Mouse (Mus musculus) megakaryocyte progenitor cell, adult 5-6 weeks (primary cell): Measurements from ENCODE around the gene Afmid. TPM values are rescaled to one million over a fixed set of nuclear protein-coding genes. Genes with fewer than 3 reads are reported as not detected.

Source experiments
- ATAC-seq: replicated peaks from 2 replicates; pipeline ENCODE4 v1.8.0; 2016; ENCODE audit warnings: mild to moderate bottlenecking, moderate TSS enrichment, inconsistent platforms; ENCODE audit not compliant: poor library complexity
- total RNA-seq, 2 experiments: library from RNA; stranded (forward) in 1 of 2; stranded (reverse) in 1 of 2; fragments of 157-497, 149-512 nt in 1 of 2; fragments of 200-1000 nt in 1 of 2; gene quantifications; 2 replicates each; pipeline versions ENCODE4 v1.2.3 to v1.2.4; 2015 to 2017

The Afmid gene
- total RNA-seq, 2 experiments from 2014 or later = 1.5 to 2.6 TPM

DNA sequence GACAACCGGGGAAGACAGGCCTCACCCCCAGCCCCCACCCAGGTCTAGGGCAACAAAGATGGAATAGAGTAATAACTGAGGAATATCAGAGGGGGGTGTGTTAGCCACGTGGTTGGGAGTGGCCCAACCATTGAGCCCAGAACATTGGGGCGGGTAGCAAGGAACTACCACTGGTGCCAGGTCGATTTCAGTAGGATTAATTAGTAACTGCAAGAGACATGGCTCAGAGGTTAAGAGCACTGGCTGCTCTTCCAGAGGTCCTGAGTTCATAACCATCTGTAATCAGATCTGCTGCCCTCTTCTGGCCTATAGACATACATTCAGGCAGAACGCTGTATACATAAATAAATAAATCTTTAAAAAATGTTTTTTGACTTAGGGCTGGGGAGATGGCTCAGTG lies 20.9 kb downstream of the Afmid start:
- ATAC-seq = 0 out of 2 replicates have a peak, but pooled peaks have one; percentile 22

GRCm38 (mm10) chr11:117847593-117848215 lies 22.0 kb downstream of the Afmid start:
- no peak for ATAC-seq

- peak; percentile 28 for ATAC-seq
Observed at GRCm38 (mm10) chr11:117848271-117848984, 22.7 kb downstream of the Afmid start.

DNA sequence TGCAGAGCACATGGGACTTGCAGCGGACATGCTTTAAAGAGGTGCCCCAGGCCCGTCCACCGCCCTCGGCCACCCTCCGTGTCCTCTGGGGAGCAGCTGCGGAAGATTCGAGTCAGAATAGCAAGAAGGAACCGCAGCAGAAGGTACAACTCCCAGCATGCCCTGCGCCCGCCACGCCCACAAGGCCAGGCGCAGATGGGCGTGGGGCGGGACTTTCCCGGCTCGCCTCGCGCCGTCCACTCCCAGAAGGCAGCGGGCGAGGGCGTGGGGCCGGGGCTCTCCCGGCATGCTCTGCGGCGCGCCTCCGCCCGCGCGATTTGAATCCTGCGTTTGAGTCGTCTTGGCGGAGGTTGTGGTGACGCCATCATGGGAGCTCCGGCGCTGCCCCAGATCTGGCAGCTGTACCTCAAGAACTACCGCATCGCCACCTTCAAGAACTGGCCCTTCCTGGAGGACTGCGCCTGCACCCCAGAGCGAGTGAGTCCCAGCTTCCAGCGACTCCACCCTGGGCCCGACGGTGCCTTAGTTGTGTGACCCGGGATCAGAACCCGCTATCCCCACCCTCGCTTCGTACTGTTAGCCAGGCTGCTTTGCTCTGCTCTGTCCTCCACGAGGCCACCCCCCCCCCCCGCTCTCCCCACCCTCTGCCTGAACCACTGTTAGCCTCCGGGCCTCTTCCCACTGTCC lies 23.4 kb downstream of the Afmid start, which contains the start of gene Birc5:
TSS of gene Birc5 (plus strand) at position 267 of the 687 bp plus-strand sequence.
- ATAC-seq = peak; percentile 97

DNA sequence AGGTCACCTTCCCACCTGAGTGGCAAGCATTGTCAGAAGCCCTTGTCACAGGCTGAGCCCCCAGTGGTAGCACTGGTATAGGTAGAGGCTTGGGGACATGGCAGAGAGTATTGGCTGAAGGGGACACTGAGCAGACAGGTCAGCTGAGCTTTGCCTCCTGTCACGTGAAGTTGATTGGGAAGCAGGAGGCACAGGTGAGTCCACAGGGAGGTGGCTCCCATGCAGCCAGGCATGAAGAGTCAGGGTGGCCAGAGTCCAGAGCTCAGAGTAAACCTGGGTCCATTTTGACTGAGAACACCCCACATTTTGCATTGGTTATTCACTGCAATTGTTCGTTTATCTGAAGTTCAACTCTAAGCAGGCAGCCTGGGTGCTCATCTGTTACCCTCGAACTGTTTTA lies 27.2 kb downstream of the Afmid start:
- no peak for ATAC-seq

GRCm38 (mm10) chr11:117854241-117854640 lies 28.5 kb downstream of the Afmid start:
- no peak for ATAC-seq

DNA sequence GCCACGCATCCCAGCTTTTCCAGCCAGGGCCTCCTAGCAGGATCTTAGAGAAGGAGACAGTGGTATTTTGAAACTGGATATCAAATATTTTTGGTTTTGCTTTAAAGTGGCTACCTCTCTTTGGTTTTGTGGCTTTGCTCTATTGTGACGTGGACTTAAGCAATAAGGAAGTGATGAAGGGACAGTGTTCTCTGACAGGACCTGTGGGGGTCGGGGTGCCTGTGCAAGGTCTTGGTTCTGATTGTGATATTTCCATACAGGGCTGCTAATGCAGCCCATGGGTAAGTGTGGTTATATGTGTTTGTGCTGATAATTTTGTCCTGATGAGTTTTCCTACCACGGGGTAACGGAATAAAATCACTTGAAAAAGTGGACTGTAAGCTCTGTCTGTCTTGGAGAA lies 29.6 kb downstream of the Afmid start:
- ATAC-seq = no peak

DNA sequence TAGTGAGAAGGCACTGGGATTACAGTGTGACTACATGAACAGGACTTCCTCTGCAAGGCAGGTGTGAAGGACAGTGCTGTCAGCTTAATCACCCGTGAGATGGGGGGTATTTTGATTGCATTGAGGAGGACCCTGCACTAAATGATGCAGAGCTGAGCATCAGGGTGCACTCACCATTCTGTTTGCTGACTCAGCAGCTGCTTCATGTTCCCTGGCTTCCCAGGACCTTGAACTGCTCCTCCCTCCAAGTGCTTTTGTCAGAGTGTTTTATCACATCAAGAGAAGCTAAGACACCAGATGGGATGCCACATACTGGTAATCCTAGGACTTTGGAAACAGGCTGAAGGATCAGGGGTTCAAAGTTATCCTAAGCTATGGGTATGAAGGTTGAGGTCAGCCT lies 30.3 kb downstream of the Afmid start:
- no peak for ATAC-seq

- ATAC-seq = no peak
Observed at GRCm38 (mm10) chr11:117857462-117857861, 31.7 kb downstream of the Afmid start.

GRCm38 (mm10) chr11:117858392-117858791 lies 32.7 kb downstream of the Afmid start:
- ATAC-seq = no peak

DNA sequence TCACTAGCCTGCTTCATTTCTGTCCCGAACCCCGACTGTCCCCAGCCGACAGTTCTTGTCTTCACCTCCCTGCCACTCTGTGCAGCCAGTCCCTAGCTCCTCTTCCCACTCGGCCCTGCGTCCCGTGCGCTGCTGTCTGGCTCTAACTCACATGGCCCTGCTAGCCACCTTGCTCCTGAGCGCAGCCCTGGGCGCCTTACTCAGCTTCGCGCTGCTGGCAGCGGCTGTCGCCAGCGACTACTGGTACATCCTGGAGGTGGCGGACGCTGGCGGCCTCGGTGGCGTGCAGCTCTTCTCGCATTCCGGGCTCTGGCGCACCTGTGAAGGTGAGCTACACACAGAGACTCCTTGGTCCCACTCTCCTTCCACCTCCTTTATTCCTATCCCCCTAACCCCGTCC lies 34.9 kb downstream of the Afmid start, which contains the start of gene Tmem235:
TSS of gene Tmem235 (plus strand) at position 152 of the 400 bp plus-strand sequence.
- peak; percentile 17 for ATAC-seq

- ATAC-seq = no peak
Observed at GRCm38 (mm10) chr11:117863174-117863856, 37.6 kb downstream of the Afmid start.

GRCm38 (mm10) chr11:117864805-117865204 lies 39.1 kb downstream of the Afmid start:
- 0 out of 2 replicates have a peak, but pooled peaks have one; percentile 27 for ATAC-seq

GRCm38 (mm10) chr11:117865988-117866387 lies 40.3 kb downstream of the Afmid start:
- ATAC-seq = no peak

GRCm38 (mm10) chr11:117870688-117871365 lies 45.1 kb downstream of the Afmid start:
- peak; percentile 82 for ATAC-seq

DNA sequence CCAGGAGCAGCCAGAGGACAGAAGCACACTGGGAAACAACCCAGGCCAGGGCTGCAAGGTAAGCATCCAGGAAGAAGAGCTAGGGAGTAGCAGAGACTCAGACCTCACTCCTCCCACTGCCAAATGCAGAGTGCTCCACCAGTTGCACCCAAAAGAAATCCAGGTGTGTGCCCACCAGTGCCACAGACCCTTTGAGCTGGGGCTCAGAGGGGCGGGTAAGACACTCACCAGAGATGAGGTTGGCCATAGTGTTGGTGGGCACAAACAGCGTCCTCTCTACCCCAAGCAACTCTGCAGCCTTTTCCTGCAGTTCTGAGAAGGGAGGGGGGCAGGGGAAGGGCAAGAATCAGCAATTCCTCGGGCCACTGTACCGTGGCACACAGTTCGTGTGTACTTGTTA lies 45.7 kb downstream of the Afmid start:
- no peak for ATAC-seq

GRCm38 (mm10) chr11:117871911-117872584 lies 46.3 kb downstream of the Afmid start:
- no peak for ATAC-seq

DNA sequence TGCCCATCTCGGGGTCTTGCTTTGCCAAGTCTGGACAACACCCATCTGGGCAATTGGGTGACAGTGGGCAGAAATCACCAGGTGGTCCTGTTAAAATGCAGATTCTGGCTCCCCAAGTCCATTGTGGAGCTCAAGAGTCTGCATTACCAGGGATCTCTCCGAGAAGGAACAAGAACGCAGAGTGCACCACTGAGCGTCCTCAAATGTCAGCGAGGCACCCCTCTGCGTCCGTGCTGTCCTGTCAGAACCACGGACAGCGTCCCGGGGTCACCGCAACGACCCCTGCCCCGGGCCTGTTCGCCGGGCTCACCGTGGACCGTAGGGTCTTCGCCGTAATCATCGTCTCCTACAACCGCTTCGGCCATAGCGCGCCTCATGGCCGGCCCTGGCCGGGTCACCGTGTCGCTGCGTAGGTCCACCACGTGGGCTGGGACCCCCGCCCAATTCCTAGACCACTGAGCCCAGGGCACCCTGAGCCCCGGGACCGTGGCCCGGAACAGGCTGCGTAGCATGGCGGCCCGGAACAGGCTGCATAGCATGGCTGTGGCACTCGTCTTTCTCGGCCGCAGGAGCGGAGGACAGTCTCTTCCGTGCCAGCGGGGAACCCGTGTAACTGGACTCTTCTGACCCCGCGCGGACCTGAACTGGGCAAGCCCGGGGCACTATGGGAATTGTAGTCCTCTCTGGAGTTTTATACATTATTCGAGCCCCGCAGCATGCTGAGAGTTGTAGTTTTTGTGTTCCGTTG lies 47.3 kb downstream of the Afmid start, which contains the start of gene Tha1:
TSS of gene Tha1 (minus strand) at position 621 of the 748 bp plus-strand sequence.
- ATAC-seq = peak; percentile 30

GRCm38 (mm10) chr11:117874419-117874818 lies 48.7 kb downstream of the Afmid start:
- ATAC-seq = no peak
